Mouse (Mus musculus) thymus, postnatal 36 days (tissue): ENCODE measurements at regions not wholly inside any gene's neighbourhood (a gene's known extent, or its start where the extent isn't known, plus 50 kb on each side); places are given as distances from the start of the nearest gene placed in this dataset.

Experiments
- DNase-seq, 2 experiments: peaks; one replicate each; pipeline ENCODE4 v3.0.0; 2022; ENCODE audit warnings: mixed read lengths in 2 of 2

DNA sequence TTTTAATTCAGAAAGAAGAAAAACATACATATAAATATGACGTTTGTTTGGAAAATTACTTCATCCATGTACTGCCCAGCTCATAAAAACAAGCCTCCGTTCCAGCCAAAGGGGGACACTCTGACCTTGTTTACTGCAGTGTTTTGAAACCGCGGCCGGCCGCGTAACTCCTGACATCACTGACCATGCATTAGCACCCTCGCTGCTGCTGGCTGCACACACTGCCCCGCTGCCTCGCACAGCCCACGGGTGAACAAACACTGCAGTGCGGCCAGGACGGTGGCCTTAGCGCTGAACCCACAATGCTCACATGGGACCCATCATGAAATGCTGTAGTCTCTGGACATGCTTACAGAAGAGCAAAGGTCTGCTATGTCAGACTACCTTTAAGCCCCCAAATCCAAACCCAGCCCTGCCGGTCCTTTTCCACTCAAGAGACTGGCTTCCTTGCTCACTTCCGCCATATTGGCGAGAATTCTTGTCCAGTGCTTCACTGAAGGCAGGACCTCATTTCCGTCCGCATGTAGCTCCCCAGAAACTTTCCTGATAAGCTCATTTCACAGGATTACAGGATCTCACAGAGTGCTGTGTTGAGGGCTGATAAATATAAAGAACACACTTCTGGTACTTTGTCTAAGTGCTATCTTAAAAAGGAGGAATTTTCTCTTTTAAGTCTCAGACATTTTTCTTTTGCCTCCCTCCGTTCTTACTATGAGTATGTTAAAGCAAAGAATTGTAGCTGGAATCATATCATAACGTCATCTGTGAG is 154.9 kb upstream of the Klf14 start:
- DNase-seq = no peak

DNA sequence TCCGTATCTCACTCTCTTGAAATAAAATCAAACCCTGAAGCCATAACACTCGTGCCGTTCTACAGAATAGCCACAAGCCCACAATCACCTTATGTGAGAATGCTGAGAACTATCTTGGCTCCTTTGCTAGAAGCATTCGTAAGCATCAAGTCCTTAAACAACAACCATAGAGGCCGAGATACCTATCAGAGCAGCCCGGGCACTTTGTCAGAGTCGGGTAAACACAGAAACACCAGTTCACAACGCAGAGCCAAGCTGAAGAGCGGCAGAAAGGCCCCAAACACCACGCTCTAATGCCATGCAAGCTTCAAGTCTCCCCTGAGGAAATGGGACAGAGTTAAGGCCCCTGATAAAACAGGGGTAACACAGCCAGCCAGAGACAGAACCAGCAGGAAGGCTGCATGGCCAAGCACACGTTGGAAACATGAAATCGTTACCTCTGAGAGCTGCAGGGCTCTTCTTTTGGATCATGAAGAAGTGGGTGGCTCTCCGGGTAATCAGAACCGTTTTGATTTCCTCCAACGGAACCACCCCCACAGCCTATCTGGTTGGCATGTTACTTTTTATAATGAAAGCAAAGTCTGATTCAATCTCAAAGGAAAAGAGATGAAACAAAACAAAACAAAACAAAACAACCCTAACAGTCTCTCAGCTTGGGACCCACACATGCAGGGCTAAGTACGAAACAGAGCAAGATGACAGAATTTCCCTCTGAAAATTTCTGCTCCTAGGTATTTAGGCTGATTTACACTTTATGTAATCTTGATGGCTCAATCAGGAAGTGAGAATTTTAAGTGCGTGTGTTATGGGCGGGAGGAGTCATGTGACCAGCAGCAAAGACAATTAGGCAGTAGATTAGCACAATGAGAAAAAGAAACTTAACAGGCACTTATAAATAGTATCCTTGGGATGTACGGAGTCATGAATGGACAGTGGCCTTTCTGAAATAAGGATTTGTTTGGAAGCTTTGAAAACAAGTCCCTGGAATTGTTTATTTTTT is 155.8 kb upstream of the Klf14 start:
- no peak for DNase-seq

DNA sequence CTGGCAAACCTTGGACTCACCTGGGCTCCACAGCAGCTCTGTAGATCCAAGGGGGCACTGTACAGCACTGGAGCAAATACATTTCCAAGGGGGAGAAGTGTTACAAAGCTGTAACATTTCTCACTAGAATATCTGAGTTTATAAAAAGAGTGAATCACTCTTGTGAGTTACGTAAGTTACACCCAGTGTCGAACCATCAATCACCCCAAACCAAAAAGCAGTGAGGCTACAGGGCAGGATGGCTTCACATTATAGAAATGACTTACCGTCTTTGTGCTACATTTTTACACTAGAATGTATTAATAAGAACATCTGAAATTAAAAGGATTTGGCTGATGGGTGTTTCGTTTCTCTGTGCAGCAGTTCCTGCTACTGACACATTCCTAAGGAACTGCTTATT is 156.7 kb upstream of the Klf14 start:
- DNase-seq = no peak

DNA sequence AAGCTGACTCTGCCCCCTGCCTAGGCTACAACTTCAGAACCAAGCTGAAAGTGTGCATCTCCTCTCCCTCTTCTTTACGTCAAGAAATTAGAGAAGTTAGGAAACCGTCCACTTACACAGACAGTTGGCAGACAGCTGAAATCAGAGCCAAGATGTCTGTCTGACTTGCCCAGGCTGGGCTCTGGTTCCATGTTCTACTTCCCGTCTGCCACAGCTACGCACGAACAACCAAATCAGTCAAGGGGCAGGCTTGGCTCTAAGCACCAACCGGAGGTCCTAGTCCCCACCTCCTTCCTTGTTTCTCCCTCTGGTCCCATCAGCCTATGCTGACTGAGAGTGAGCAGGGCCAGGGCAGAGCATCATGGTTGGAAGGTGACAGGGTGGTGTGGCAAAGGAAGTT is 157.5 kb upstream of the Klf14 start:
- no peak for DNase-seq

DNA sequence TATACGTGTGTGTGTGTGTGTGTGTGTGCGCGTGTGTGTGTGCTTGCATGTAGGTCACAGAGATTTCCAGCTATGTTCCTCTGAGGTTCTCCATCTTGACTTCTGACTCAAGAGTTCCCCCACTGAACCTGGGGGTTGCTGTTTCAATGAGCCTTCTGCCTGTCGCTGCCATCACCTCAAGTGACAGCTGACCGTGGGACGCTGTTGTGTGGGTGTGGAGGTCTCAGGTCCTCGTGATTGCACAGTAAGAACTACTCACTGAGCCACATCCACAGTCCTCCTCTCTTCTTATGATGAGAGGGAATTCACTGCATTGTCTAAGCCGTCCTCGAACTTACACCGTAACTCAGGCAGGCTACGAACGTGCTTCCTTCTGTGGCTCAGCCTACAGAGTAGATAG is 158.8 kb upstream of the Klf14 start:
- no peak for DNase-seq

DNA sequence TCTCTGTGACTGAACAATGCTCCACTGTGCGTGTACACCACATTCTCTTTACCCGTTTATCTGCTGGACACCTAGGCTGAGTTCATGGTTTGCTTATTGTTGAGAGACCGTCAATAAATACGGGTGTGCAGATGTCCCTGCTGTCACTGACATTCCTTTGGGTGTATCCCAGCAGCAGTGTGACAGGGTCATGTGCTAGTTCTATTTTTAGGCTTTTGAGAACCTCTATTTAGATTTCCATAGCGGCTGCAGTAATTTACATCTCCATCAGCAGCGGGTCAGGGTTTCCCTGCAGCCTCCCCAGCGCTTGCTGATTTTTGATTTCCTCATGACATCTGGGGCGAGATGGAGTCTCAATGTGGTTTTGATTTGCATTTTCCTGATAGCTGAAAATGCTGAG is 162.1 kb upstream of the Klf14 start:
- DNase-seq = no peak

DNA sequence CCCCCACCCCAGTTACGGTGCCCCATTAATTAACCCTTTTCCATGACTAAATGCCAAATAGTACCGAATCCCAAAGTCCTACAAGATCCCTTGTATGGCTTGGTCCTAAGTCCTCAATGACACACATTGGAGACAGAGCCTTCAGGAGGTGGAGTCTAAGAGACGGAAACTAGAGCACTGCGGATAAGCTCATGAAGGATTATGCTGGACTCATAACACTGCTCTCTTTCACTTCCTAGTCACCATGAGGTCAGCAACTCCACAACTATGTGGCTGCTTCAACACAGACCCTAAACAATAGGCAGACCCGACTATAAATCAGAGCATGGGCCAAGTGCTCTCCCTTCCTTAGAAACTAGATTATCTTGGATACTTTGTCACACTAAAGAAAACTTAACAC is 164.0 kb upstream of the Klf14 start:
- no peak for DNase-seq

DNA sequence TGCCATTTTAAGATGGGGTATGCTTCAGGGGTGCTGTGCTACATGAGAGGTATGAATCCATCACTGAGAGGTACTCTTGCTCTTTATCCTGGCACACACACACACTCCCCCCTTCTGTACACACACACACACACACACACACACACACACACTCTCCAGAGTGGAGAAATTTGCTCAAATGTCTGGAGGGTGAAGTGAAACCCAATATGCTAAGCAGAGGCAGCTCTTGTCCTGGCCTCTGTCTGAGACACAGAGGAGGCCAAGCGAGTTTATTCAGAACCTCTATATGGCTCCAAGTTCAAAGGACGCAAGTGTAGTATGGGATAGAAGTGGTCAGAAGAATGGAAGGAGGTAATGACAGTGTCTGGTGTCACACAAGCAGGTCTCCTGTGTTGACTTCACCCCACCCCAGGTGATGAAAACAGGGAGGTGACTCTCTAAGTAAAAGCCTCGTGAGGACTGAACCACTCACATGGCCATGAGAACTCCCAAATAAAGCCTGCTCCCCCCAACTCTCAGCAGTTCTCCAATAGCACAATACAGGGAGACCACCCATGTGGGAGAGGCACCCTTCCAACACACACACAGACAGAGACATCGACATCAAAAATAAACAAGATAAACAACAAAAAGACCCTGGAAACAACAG is 164.6 kb upstream of the Klf14 start:
- DNase-seq = no peak

DNA sequence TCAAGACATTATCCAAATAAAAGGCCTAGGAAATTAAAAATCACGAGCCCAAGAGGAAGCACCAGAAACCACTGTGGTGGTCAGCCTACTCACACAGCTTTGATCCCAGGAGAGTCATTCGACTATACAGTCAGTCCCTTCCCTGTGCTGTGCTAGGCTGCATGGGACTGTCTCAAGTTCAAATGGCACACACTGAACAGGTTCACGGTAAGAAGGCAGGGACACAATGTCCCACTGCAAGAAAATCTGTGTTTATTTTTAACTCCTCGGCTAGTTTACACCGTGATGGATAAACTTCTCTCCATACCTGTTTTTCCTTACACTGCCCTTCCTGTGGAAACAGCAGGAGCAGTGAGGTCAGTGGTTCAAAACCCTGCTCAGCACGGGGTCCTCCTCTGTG is 165.2 kb upstream of the Klf14 start:
- DNase-seq = no peak

DNA sequence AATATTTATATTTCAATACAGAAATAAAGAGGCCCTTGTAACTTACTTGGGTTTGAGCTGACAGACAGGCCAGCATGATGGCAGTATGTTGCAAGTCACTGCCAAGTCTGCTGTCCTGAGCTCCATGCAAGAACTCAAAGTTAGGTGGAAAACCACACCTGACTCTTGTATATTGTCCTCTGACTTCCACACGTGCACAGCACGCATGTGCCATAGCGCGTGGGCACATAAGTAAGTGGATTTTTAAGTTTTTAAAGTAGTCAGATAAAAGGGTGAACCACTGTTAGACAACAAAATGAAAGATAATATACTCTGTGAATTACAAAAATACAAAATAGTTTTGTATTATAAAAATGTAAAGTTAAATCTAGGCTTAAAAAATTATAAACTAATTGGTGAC is 166.0 kb upstream of the Klf14 start:
- DNase-seq = no peak

DNA sequence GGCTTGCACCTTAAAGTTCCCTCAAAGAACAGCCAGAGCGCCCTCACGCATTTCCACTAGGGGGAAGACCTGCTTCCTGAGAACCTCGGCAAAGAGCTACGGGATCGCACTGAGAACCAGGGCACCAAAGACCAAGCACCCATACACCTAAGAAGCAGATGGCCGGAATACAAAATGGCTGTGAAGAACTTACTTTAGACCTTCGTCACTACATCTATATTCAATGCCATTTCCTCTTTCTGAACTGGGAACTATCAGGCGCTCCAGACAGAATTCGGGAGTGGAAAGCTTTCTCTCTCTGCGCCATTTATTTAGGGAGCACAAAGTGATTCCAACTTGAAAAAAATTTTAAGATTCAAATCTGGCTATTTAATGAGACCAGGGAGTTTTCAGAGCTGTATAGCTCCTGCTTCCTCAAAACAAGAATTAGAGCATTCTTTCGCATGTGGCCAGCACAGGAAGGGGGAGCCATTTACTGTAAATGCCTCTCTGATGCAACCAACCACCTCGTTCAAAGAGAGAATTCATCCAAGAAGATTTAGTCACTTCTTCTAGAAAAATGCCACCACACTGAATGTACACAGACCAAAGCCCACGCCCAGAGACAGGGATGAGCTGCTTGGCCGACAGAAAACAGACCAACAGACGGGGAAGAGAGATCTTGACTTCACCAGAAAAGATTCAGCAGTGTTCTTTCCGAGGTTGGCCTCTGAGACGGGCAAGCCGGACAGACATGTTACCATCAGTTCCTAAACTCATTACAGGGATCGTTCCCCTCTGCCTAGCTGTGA is 166.6 kb upstream of the Klf14 start:
- DNase-seq = peak; percentile 73

DNA sequence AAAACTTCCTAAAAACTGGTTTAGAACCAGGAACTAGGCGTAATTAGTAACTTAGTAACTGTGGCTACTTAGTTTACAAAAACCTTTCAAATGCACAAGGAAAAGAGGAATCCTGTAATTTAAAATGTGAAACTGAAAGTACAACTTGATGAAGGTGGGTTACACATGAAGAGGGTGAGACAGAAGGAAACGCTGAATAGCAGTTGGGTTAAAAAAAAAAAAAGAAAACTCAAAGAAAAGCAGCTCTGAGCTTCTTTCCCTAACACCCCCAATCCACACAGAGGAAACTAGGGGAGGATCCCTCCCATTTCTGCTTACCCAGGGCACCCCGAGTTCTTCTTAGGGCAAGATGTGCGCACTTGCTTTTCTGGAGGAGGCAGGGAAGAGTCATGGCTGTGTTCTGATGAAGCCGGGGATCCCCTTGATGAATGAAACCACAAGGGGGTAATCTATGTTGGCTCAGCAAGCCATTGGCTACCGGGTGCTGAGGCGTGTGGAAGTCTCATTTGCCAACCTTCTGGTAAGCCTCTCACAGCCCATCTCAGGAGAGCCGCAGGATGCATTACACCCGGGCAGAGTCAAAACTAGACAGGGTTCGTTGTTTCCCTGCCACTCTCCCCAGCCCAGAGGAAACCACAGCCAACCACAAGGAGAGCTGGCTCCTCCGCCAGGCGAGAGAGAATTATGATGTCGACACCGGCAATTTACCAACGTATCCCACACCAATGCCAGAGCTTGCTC is 167.4 kb upstream of the Klf14 start:
- DNase-seq = peak; percentile 57 to 66

DNA sequence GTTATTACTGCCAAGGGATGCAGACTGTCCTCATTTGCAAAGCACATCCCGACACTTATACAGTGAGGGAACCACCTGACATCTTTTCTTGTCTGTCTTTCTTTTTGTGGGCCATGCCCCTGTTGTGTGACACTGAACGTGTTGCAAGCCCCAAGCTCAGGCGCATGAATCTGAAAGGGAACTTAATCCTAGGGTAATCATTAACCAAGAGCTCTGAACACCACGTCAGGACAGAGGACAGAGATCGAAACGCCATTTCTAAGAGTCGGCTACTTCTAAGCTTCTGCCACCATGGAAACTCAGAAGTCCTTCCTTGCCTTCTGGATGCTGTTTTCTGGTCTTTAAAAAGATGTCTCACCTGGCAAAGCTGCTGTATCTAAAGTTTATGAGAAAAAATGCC is 170.3 kb upstream of the Klf14 start:
- no peak for DNase-seq

DNA sequence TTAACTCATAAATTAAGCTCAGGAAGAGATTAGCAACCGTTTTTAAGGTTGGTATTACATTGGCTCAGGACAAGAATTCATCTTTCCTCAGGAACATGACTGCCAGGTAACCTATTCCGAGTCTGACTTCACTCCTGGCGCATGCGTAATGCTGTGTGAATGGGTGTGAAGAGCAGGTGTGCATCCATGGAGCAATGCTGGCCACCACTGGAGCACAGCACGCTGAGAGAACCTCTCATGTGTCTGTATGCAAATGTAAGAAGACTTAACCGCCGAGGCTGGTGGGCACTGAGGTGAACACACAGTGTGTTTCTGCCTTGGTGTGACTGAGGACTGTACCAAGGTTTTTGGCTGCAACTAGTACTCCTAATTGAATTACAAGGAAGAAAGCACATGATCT is 171.1 kb upstream of the Klf14 start:
- DNase-seq = no peak

DNA sequence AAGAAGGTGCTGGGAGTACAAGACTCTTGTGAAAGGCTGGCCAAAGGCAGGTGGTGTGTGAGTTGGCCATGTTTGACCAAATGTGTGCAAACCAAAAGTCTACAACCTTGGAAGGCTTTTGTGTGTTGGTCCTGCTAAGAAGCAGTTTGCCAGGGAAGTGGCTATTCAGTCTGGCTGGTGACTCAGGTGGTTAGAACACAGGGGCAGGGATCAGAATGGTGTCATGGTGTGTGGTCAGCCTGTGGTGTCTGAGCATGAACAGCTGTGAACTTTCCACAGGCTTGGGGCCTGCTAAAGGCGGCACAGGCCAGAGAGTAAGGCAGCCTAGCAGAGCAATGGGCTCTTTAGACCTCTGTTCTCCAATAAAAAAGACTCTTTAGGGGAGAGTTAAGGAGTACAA is 171.6 kb upstream of the Klf14 start:
- DNase-seq = no peak

DNA sequence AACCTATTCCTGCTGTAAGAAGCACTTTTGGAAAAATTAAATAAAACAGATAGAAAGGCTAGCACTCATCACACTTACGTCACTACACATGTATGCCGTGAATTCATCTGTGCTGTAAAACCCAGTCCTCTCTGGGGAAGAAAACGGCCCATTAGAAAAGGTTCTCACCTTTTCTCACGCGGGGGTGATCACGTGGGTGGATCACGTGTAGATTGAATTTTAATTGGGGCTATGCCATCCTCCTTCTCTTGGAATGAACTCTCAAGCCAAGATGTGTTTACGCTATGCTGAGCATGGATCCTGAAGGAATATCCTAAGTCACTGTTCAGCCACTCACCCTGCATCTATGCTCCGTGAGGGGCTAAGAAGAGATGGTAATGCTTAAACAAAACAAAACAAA is 172.8 kb upstream of the Klf14 start:
- DNase-seq = no peak

DNA sequence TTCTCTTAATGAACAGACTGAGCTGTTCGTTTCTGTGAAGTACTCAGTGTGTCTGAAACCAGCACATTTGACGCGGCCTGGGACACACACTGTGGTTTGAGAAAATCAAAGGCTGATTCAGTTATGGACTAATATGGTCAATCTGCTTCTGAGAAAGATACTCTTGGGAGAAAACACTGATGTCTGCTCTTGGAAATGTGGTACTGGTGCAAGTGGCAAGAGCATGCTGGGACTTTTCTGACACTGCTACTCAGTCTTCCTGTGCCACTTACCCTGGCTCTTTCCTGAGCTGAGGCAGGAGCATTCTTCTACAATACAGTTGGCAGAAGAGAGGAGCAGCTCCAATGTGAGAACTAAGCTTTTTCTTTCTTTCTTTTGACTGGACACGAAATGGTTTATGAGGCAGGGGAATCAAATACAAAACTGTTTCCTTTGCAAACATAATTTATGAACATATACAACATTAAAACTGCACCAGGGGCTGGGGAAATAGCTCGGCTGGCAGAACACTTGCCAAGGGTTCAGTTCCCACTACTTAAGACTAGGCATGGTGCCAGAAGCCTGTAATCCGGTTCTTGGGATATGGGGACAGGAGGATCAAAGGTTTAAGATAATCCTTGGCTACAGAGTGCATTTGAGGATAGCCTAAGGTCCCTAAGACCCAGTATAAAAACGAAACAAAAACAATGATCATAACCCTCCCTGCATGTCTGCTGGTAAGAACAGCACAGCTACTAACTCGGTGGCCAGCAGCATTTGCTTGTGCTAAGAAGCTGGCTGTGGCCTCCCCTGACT is 173.7 kb upstream of the Klf14 start:
- no peak for DNase-seq

DNA sequence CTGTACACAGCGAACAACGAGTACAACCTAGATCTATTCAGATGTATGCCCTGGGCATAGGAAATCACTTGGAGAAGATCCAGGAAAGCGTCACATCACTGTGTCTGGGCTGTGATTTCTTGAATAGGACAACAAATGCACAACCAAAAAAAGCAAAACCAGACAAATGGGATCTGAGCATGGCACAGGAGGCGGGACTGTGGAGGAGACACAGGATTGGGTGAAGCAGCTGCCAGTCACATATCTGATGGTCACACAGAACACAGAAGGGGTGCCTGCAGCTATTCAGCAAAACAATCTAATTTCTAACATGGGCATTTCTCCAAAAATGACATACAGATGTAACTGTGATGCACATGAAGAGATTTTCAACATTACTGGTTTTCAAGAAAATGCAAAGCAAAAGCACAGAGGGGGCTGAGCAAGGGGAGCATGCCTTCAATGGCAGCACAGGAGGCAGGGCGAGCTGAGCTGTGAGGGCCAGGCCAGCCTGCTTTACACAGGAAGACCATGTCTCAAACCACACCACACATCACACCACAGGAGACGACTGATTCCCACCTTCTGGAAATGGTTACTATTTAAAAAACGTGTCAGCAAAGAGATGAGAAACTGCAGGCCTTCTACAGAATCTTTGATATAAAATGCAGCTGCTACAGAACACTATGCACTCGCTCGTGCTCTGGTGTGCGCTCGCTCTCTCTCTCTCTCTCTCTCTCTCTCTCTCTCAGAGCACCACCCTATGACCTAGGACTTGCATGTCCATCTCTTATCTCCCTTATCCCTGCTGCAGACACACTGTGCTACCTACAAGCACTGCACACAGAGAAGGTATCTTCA is 175.2 kb upstream of the Klf14 start:
- no peak for DNase-seq

DNA sequence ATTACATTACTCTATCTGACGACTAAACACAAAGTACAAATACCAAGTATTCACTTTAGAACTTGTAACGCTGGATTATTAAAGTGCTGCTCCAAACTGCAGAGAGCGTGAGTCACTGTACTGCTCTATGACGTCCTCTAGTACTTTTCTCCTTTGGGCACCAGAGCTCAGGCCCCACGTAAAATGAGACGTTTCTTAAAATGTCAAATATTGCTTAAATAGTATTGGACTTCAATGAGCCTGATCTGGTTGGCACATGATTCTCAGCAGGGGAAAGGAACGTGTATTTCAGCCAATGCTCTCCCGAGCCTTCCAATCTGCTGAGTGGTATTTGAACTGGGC is 175.8 kb upstream of the Klf14 start:
- DNase-seq = no peak

DNA sequence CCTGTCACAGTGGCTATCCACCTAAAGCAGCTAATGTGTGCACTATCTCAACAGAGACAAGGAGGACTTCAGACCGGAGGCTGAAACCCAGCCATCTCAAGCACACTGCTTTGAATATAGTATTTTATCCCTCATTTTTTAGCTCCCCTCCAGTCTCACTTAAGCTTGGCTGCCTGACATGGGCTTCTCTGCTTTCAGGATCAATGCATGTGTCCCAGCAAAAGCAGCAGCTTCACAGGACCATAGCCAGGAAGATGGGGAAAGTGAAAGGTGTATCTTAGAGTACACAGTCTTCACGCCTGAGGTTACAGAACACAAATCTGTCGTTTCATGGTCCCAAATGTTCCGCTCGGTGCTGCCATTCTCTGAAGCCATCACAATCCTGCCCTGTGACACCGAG is 176.7 kb upstream of the Klf14 start:
- no peak for DNase-seq
